Mouse (Mus musculus): ENCODE measurements at regions not wholly inside any gene's neighbourhood (a gene's known extent, or its start where the extent isn't known, plus 50 kb on each side); places are given as distances from the start of the nearest gene placed in this dataset.

DNA sequence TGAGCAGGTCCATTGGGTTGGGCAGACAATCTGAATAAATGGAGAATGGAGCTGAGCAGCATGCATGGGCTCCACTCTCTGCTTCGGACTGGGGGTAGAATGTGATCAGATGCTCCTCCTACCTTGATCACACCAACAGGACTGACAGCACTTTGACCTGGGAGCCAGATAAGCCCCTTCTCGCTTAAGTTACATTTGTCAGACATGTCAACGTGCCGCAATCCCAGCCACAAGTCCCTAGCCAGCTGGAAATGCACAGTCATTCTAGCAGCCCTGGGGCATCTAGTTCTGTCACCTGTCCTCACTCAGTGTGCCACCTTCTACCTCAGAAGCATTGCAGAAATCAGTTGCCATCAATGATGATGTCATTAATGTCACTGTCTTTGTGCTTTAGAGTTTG is 272.1 kb upstream of the Myt1l start:
- ATAC-seq (replicated peaks; ENCODE audit: low FRiP score): no peak
- Histone ChIP-seq H3K4me3 (ENCODE audit: low read depth, low read length) (no peak overlapping the region), H3K4me1 (replicated peaks; ENCODE audit: control insufficient read depth, insufficient read depth, low read length) (peaks cover 15% of the 10 kb centered on the region), H3K4me2 (ENCODE audit: low read depth, low read length, severe bottlenecking) (no peak overlapping the region), H3K27me3 (ENCODE audit: control insufficient read depth, insufficient read depth, low read length) (no peaks in the 10 kb centered on the region), H3K27ac (ENCODE audit: low read depth, low read length) (no peak overlapping the region), H3K9ac (ENCODE audit: low read length) (no peak overlapping the region), H3K9me3 (ENCODE audit: control insufficient read depth, low read length) (no peaks in the 10 kb centered on the region), H3K36me3 (ENCODE audit: control insufficient read depth, insufficient read depth, low read length) (no peaks in the 10 kb centered on the region)
- WGBS: 95% methylated on average over 4 of the region's 4 CpGs
- no peak for DNase-seq (ENCODE audit: low spot score)

- Histone ChIP-seq H3K27ac (ENCODE audit: low read depth, low read length) (peak overlapping the region; percentile 48; the same call in 1 of the 2 replicates), H3K9me3 (ENCODE audit: control insufficient read depth, low read length) (no peaks in the 10 kb centered on the region), H3K9ac (ENCODE audit: low read length) (peak overlapping the region; percentile 21; the same call in 1 of the 2 replicates), H3K4me1 (replicated peaks; ENCODE audit: control insufficient read depth, insufficient read depth, low read length) (peaks cover 15% of the 10 kb centered on the region), H3K36me3 (ENCODE audit: control insufficient read depth, insufficient read depth, low read length) (no peaks in the 10 kb centered on the region), H3K4me3 (ENCODE audit: low read depth, low read length) (no peak overlapping the region), H3K27me3 (ENCODE audit: control insufficient read depth, insufficient read depth, low read length) (no peaks in the 10 kb centered on the region), H3K4me2 (ENCODE audit: low read depth, low read length, severe bottlenecking) (no peak overlapping the region)
- ATAC-seq (replicated peaks; ENCODE audit: low FRiP score) (0 out of 2 replicates have a peak, but pooled peaks have one; percentile 30), DNase-seq (ENCODE audit: low spot score) (peak; percentile 56)
- WGBS: 19% methylated on average over 7 of the region's 7 CpGs
These were observed 271.0 kb upstream of the Myt1l start for GRCm38 (mm10) chr12:29257011-29257734.

- H3K27me3 ChIP-seq (ENCODE audit: control insufficient read depth, insufficient read depth, low read length): no peaks in the 10 kb centered on the region
- WGBS: 38% methylated on average over 16 of the region's 16 CpGs
- 0 out of 2 replicates have a peak overlapping the region, but pooled peaks have one; percentile 18 for H3K4me2 ChIP-seq (ENCODE audit: low read depth, low read length, severe bottlenecking)
- DNase-seq (ENCODE audit: low spot score) (peak; percentile 73), ATAC-seq (replicated peaks; ENCODE audit: low FRiP score) (peak; percentile 70)
- H3K4me1 ChIP-seq (replicated peaks; ENCODE audit: control insufficient read depth, insufficient read depth, low read length): peaks cover 15% of the 10 kb centered on the region
- no peaks in the 10 kb centered on the region for H3K9me3 ChIP-seq (ENCODE audit: control insufficient read depth, low read length)
- H3K36me3 ChIP-seq (ENCODE audit: control insufficient read depth, insufficient read depth, low read length): no peaks in the 10 kb centered on the region
- peak overlapping the region; percentile 21 for H3K9ac ChIP-seq (ENCODE audit: low read length)
- peak overlapping the region; percentile 48 for H3K27ac ChIP-seq (ENCODE audit: low read depth, low read length)
- no peak overlapping the region for H3K4me3 ChIP-seq (ENCODE audit: low read depth, low read length)
These were observed 270.2 kb upstream of the Myt1l start for GRCm38 (mm10) chr12:29257735-29258547.

DNA sequence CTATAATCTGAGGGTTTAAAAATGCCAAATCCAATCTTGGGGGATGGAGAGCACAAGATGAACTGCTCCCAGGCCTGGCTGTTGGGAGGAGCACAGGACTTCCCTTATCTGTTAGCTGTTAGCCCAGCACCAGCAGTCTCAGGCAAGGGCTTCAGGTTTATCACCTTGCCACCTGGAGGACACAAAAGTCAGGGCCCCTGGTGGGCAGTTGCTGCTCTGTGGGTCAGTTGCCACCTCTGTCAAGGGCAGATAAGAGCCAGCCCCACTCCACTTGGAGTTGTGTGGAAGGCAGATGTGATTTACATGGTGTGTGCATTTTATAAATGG is 269.7 kb upstream of the Myt1l start:
- DNase-seq (ENCODE audit: low spot score) (no peak), ATAC-seq (replicated peaks; ENCODE audit: low FRiP score) (no peak)
- Histone ChIP-seq H3K27ac (ENCODE audit: low read depth, low read length) (peak overlapping the region; percentile 37; the same call in 1 of the 2 replicates), H3K9me3 (ENCODE audit: control insufficient read depth, low read length) (no peaks in the 10 kb centered on the region), H3K4me2 (ENCODE audit: low read depth, low read length, severe bottlenecking) (no peak overlapping the region), H3K27me3 (ENCODE audit: control insufficient read depth, insufficient read depth, low read length) (no peaks in the 10 kb centered on the region), H3K4me1 (replicated peaks; ENCODE audit: control insufficient read depth, insufficient read depth, low read length) (peaks cover 15% of the 10 kb centered on the region), H3K36me3 (ENCODE audit: control insufficient read depth, insufficient read depth, low read length) (no peaks in the 10 kb centered on the region), H3K4me3 (ENCODE audit: low read depth, low read length) (no peak overlapping the region), H3K9ac (ENCODE audit: low read length) (no peak overlapping the region; the same call in 1 of the 2 replicates)

DNA sequence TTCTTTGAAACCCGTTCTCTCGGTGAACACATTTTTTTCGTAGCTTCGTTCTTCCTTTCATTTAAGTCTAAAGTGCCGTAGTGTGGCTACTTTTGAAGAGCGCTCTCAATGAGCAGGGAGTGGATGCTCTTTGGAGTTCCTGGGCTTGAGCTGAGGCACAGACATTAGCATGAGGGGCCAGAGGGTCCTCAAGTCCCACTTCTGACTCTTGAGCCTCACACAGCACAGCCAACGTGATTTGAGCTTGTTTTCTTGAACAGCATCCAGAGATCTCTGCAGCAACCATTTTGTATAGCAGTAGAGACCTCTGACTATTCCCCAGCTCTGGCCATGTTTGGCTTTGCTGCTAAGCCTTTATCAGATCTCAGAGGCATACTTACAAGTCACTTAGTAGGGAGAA is 269.2 kb upstream of the Myt1l start:
- Histone ChIP-seq H3K27me3 (ENCODE audit: control insufficient read depth, insufficient read depth, low read length) (no peaks in the 10 kb centered on the region), H3K27ac (ENCODE audit: low read depth, low read length) (no peak overlapping the region), H3K9ac (ENCODE audit: low read length) (no peak overlapping the region), H3K36me3 (ENCODE audit: control insufficient read depth, insufficient read depth, low read length) (no peaks in the 10 kb centered on the region), H3K4me3 (ENCODE audit: low read depth, low read length) (no peak overlapping the region), H3K9me3 (ENCODE audit: control insufficient read depth, low read length) (no peaks in the 10 kb centered on the region), H3K4me1 (replicated peaks; ENCODE audit: control insufficient read depth, insufficient read depth, low read length) (peaks cover 15% of the 10 kb centered on the region), H3K4me2 (ENCODE audit: low read depth, low read length, severe bottlenecking) (no peak overlapping the region)
- WGBS: 83% methylated on average over 7 of the region's 7 CpGs
- no peak for ATAC-seq (replicated peaks; ENCODE audit: low FRiP score)
- DNase-seq (ENCODE audit: low spot score): no peak

- Histone ChIP-seq H3K9ac (ENCODE audit: low read length) (no peak overlapping the region), H3K36me3 (ENCODE audit: control insufficient read depth, insufficient read depth, low read length) (no peaks in the 10 kb centered on the region), H3K27me3 (ENCODE audit: control insufficient read depth, insufficient read depth, low read length) (no peaks in the 10 kb centered on the region), H3K4me2 (ENCODE audit: low read depth, low read length, severe bottlenecking) (no peak overlapping the region), H3K4me3 (ENCODE audit: low read depth, low read length) (no peak overlapping the region), H3K27ac (ENCODE audit: low read depth, low read length) (no peak overlapping the region), H3K4me1 (replicated peaks; ENCODE audit: control insufficient read depth, insufficient read depth, low read length) (no peaks in the 10 kb centered on the region), H3K9me3 (ENCODE audit: control insufficient read depth, low read length) (no peaks in the 10 kb centered on the region)
- WGBS: 89% methylated on average over 4 of the region's 4 CpGs
- ATAC-seq (replicated peaks; ENCODE audit: low FRiP score) (no peak), DNase-seq (ENCODE audit: low spot score) (no peak)
These were observed 254.0 kb upstream of the Myt1l start for GRCm38 (mm10) chr12:29274166-29274565.

GRCm38 (mm10) chr12:29275676-29276075 is 252.5 kb upstream of the Myt1l start:
- no peak for DNase-seq (ENCODE audit: low spot score)
- Histone ChIP-seq H3K4me1 (replicated peaks; ENCODE audit: control insufficient read depth, insufficient read depth, low read length) (peaks cover 12% of the 10 kb centered on the region), H3K27ac (ENCODE audit: low read depth, low read length) (no peak overlapping the region), H3K4me2 (ENCODE audit: low read depth, low read length, severe bottlenecking) (no peak overlapping the region), H3K4me3 (ENCODE audit: low read depth, low read length) (no peak overlapping the region), H3K36me3 (ENCODE audit: control insufficient read depth, insufficient read depth, low read length) (no peaks in the 10 kb centered on the region), H3K9ac (ENCODE audit: low read length) (no peak overlapping the region), H3K9me3 (ENCODE audit: control insufficient read depth, low read length) (no peaks in the 10 kb centered on the region), H3K27me3 (ENCODE audit: control insufficient read depth, insufficient read depth, low read length) (no peaks in the 10 kb centered on the region)
- ATAC-seq (replicated peaks; ENCODE audit: low FRiP score): no peak
- WGBS: 71% methylated on average over 4 of the region's 4 CpGs

DNA sequence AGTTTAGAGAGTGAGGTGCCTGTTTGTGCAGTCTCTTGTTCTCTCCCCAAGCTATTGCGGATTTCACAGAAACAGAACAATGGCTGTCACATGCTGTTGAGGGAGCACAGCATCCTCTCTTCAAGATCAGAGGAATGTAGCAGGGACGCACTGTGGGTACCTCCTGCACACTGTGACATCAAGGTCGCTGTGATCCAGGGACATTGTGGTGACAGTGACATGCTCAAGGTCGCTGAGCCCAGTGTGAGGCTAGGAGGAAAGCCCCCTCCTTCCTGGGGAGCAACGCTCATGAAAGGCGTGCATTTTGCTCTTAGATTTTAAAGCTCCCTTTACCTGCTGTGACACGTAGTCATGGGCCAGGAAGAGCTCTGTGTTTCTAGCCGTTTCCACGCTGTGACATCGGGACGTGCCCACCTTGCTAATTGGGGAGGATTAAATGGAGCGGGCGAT is 248.5 kb upstream of the Myt1l start:
- H3K27ac ChIP-seq (ENCODE audit: low read depth, low read length): peak overlapping the region; percentile 61
- H3K9ac ChIP-seq (ENCODE audit: low read length): peak overlapping the region; percentile 43
- no peaks in the 10 kb centered on the region for H3K36me3 ChIP-seq (ENCODE audit: control insufficient read depth, insufficient read depth, low read length)
- DNase-seq (ENCODE audit: low spot score) (no peak), ATAC-seq (replicated peaks; ENCODE audit: low FRiP score) (peak; percentile 49)
- H3K27me3 ChIP-seq (ENCODE audit: control insufficient read depth, insufficient read depth, low read length): no peaks in the 10 kb centered on the region
- H3K4me3 ChIP-seq (ENCODE audit: low read depth, low read length): no peak overlapping the region
- H3K4me1 ChIP-seq (replicated peaks; ENCODE audit: control insufficient read depth, insufficient read depth, low read length): peaks cover 15% of the 10 kb centered on the region
- 6% methylated on average over 13 of the region's 13 CpGs for WGBS
- no peaks in the 10 kb centered on the region for H3K9me3 ChIP-seq (ENCODE audit: control insufficient read depth, low read length)
- peak overlapping the region; percentile 45 for H3K4me2 ChIP-seq (ENCODE audit: low read depth, low read length, severe bottlenecking)
